Mouse (Mus musculus) liver, adult 2 months (tissue): ENCODE measurements around the gene Ssbp4.

Experiments
- CTCF ChIP-seq: fragments of 200-500 bp; IDR thresholded peaks from 2 replicates; pipeline ENCODE4 v1.5.1; 2011; ENCODE audit warnings: low read depth, low read length, control low read depth
- POLR2A ChIP-seq: fragments of 200-500 bp; IDR thresholded peaks from 2 replicates; pipeline ENCODE4 v1.6.1; 2011; ENCODE audit warnings: low read length, control low read depth; ENCODE audit not compliant: insufficient read depth; ENCODE audit errors: extremely low read depth

- no peak for TF ChIP-seq POLR2A
- no peak for TF ChIP-seq CTCF
These were observed 37.0 kb upstream of the Ssbp4 start for GRCm38 (mm10) chr8:70645501-70646224.
